Mouse (Mus musculus) sigmoid colon, adult 10 weeks (tissue): ENCODE data around the gene Mum1. TPM values are rescaled to one million over a fixed set of nuclear protein-coding genes. Genes with fewer than 3 reads are reported as not detected.

ENCODE experiments used
- polyA plus RNA-seq: library from polyadenylated mRNA; stranded (reverse); fragments of 350-450 nt; fragmentation: Illumina TruSeq; extraction: RNeasy Lipid Tissue Mini Kit (QIAGEN cat#74804); gene quantifications from one replicate; pipeline ENCODE4 v1.2.3, GENCODE M21; 2014; ENCODE audit warnings: low read depth, low replicate concordance

The Mum1 gene
- 4.9 TPM for polyA plus RNA-seq

DNA sequence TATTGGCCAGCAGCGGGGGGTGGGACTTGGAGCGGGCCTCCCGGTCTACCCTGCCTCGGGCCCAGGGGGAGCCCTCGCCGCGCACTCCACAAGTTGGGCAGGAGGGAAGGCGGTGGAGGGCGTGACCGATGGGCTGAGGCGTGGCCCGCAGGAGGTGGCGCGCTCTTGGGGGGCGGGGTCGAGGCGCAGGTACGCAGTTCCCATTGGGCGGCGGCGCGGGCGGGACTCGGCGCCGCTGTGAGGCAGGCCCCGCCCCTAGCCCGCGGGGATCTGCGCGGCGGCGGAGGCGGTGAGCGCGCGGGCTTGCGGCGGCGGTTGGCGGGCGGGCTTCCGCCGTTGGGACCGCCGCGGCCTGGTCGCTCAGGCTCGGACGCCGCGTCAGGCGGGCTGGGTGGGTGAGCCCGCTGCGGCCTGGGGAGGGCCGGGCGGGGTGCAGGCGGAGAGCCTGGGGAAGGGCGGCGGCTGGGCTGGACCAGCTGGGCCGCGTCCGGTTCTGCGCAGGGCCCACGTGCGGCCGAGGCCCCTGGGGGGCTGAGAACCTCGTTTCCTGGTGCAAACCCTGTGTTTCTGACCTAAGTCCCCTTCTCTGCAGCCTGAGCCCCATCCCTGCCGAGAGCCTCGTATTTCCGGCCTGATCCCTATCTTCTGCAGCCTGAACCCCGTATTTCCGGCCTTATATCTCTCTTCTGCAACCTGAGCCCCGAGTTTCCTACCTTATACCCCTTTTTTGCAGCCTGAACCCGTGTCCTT, at the start of gene Mum1:
Gene Mum1, plus strand, starts transcription at position 19 of the 750 bp plus-strand sequence.

DNA sequence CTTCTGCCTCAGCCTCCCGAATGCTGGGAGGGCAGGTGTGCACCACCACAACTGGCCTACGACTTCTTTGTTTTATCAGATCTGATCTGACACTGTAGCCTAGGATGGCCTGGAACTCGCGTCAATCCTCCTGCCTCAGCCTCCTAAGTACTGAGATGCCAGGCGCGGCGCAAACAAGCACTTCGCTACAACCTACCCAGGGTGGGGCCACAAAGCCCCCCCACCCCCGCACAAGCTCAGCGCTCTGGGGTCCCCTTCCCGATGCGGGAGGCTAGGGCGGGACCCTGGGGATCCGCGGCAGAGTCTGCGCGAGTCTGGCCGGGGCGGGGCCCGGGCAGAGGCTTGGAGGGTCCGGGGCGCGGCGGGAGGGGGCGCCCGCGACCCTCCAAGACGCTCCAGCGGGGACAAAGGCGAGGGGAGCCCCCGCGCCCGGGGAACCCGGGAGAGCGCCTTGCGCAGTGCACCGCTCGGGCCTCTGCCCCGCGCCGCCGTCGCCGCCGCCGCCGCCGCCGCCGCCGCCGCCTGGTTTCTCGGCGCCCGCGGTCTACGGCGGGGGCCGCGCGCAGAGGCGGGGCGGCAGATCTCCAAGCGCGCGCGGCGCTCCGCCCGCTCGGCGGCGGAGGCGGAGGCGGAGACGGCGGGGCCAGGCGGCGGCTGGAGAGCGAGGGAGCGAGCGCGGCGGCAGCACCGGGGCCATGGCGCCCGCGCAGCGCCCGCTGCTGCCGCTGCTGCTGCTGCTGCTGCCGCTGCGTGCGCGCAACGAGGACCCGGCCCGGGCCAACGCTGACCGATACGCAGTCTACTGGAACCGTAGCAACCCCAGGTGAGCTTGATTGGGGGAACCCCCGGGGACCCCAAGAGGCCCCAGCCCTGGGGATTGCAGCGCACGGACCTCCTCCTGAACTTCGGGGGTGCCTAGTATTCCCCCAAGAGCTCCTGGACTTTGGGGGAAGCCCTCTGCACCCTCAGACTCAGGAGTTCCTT, 46.9 kb upstream of the Mum1 start, which contains the start of gene Efna2:
Gene Efna2, plus strand, starts transcription at position 415 of the 984 bp plus-strand sequence.

DNA sequence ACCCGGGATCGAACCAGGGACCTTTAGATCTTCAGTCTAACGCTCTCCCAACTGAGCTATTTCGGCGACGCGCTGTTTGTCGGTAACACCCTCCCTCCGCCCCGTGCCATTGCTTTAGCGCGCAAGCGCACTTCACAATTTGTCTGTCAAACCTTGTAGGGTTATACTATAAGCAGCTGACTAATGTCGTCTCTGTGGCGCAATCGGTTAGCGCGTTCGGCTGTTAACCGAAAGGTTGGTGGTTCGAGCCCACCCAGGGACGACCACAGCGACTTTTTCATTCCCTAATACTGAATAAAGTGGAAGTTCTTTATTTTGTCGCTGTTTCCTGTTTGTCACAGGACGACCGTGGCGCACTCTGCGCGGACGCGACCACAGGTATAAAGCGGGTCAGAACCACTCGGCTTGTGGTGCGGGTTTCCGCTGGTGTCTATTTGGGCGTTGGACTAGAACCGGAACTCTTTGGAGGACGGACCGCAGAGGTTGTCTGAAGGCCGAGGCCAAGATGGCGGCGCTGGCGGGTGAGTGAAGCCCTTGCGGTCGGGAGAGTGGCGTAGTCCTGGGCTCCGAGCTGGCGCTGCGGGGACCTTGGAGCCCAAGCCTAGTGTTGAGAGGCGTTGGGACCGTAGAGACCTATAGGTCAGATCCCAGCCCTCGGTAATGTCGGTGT, 22.9 kb downstream of the Mum1 start, which contains the start of gene Ndufs7:
Gene Ndufs7, plus strand, starts transcription at position 151 of the 670 bp plus-strand sequence.

DNA sequence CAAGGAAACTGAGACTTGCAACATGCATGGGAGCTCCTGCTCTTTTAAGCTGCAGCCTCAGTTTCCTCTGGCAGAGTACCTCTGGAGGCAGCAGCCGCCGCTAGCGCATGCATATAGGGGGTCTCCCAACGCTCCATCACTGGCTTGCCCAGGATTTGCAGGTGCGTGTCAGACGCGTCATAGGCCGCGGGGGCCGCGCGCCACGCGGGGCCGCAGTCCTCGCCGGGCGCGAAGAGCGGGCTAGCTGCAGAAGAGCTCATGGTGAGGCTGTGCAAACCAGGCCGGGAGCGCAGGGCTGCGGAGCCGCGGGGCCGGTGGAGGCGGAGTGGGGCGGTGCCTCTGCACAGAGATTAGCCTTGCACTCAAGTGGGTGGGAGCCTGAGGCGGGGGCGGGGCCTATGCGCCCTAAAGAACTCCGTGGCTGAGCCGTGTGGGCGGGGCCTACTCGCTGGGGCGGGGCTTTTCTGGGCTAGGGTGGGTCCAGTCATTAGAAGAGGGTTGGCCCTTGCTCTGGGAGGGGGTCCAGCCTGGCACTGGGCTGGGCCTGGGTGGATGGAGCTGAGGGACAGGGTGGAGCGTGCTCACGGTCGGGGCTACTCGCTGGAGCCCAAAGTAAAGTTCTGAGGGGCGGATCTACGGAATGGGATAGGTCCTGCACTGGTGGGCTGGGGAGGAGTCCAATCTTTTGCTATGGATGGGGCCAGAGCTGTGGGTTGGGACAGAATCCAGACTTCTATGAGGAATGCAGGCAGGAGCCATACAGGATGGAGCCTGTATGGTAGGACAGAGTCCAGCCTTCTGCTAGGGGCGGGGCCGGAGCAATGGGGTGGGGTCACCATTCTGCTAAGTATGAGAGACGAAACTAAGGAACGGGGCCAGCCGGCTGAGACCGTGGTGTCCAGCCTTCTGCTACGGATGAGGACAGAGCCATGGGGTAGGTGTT, 34.7 kb downstream of the Mum1 start, which contains the start of the genes Gamt and Dazap1:
Gene Gamt, minus strand, starts transcription at position 371 of the 943 bp plus-strand sequence.
Gene Dazap1, plus strand, starts transcription at position 845 of the 943 bp plus-strand sequence.

DNA sequence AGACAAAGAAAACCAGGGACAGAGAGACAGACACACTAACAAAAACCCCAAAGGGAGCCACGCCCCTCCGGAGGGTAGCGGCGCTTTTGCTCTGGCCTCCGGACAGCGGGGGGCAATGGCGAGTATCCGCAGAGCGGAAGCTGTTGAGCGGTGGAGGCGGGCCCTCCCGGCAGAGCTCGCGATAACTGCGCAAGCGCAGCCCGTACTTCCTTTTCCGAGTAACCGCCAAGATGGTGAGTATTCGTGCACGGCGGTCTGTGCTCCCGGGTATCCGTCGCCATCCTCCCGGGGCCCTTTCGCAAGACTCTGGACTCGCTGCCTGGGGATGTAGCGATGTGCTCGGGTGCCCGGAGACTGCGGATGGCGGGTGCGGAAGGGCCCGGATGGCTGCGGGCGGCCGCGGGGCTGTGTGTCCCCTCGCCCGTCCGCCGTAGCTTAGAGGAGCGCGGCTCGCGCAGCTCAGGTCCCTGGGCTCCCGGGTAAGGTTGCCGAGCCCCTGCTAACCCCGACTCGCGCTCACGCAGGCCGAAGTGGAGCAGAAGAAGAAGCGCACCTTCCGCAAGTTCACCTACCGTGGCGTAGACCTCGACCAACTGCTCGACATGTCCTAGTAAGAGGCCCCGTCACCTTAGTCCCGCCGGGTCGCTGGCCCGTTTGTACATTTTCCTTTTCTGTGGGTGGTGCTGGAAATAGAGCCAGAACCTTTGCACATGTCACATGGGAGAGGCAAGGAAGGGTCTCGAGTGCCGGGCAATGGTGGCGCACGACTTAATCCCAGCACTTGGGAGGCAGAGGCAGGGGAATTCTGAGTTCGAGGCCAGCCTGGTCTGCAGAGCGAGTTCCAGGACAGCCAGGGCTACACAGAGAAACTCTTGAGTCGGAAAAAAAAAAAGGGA, 66.3 kb downstream of the Mum1 start, which contains the start of gene Rps15:
Gene Rps15, plus strand, starts transcription at position 203 of the 896 bp plus-strand sequence.

Other genes with a start within 250 kb of the Mum1 start
- 0.22 TPM for gene Tmem259, start 242.1 kb upstream of the Mum1 start, polyA plus RNA-seq
- 4.2 TPM for gene Cnn2, start 237.8 kb upstream of the Mum1 start, polyA plus RNA-seq
- gene Abca7, start 229.9 kb upstream of the Mum1 start, polyA plus RNA-seq: 0.41 TPM
- not detected for gene Arhgap45, start 209.8 kb upstream of the Mum1 start, polyA plus RNA-seq
- 0.63 TPM for gene Polr2e, start 186.6 kb upstream of the Mum1 start, polyA plus RNA-seq
- gene Gpx4, start 179.3 kb upstream of the Mum1 start, polyA plus RNA-seq: 21.4 TPM
- 1.6 TPM for gene Sbno2, start 120.9 kb upstream of the Mum1 start, polyA plus RNA-seq
- gene Stk11, start 110.6 kb upstream of the Mum1 start, polyA plus RNA-seq: 6.7 TPM
- 0.50 TPM for gene Atp5d, start 87.8 kb upstream of the Mum1 start, polyA plus RNA-seq
- not detected for gene Cbarp, start 85.6 kb upstream of the Mum1 start, polyA plus RNA-seq
- gene Midn, start 78.2 kb upstream of the Mum1 start, polyA plus RNA-seq: 13.1 TPM
- 23.0 TPM for gene Cirbp, start 60.4 kb upstream of the Mum1 start, polyA plus RNA-seq
- gene 1600002K03Rik, start 53.5 kb upstream of the Mum1 start, polyA plus RNA-seq: not detected
- gene Efna2, start 47.0 kb upstream of the Mum1 start, polyA plus RNA-seq: 0.79 TPM
- 12.8 TPM for gene Ndufs7, start 22.7 kb downstream of the Mum1 start, polyA plus RNA-seq
- not detected for gene Gamt, start 34.6 kb downstream of the Mum1 start, polyA plus RNA-seq
- 27.3 TPM for gene Dazap1, start 35.1 kb downstream of the Mum1 start, polyA plus RNA-seq
- 2.1 TPM for gene Rps15, start 66.0 kb downstream of the Mum1 start, polyA plus RNA-seq
- gene Apc2, start 69.5 kb downstream of the Mum1 start, polyA plus RNA-seq: not detected
- gene 2310011J03Rik, start 94.1 kb downstream of the Mum1 start, polyA plus RNA-seq: 0.98 TPM
- gene Pcsk4, start 103.1 kb downstream of the Mum1 start, polyA plus RNA-seq: not detected
- gene Reep6, start 103.5 kb downstream of the Mum1 start, polyA plus RNA-seq: 0.88 TPM
- 0.57 TPM for gene Adamtsl5, start 122.0 kb downstream of the Mum1 start, polyA plus RNA-seq
- gene Plk5, start 130.0 kb downstream of the Mum1 start, polyA plus RNA-seq: not detected
- gene Mex3d, start 161.2 kb downstream of the Mum1 start, polyA plus RNA-seq: 6.1 TPM
- not detected for gene Mbd3, start 173.1 kb downstream of the Mum1 start, polyA plus RNA-seq
- not detected for gene Uqcr11, start 180.4 kb downstream of the Mum1 start, polyA plus RNA-seq
- 3.2 TPM for gene Tcf3, start 207.2 kb downstream of the Mum1 start, polyA plus RNA-seq